Mouse (Mus musculus): ENCODE data around the gene Cryz.

The Cryz gene

DNA sequence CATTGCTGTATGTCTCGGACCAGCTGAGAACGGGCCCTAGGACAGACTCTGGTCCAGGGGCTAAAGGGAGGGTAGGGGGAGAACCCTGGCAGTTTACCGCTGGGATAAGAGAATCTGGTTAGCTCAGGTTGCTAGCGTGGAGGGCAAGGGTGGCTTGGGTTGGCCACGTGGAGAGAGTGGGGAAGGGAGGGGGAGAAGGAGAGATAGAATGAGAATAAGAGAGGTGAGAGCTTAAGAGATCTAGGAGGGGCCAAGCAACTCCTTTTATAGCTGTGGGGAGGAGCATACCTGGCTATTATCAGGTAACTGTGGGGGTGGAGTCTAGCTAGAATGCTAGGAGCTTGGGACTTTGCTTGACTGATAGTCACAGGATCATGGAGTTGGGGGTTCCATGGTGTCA lies 74.5 kb downstream of the Cryz start:
- DNase-seq (ENCODE audit: low spot score in 2 of 2): no peak
